Mouse (Mus musculus) mature B cell (primary cell): ENCODE measurements around the gene Mum1.
"Not testable (repeated sequence)": the region's sequence is repeated elsewhere in the genome, so short reads cannot be mapped to it uniquely, and the experiment has no call there.

Source experiments
- in situ Hi-C: fragments of 300-500 bp; cut with MboI; formaldehyde crosslinking; loops from 2 replicates; pipeline ENCODE4 v1.14.3; 2019

Gene Mum1

DNA sequence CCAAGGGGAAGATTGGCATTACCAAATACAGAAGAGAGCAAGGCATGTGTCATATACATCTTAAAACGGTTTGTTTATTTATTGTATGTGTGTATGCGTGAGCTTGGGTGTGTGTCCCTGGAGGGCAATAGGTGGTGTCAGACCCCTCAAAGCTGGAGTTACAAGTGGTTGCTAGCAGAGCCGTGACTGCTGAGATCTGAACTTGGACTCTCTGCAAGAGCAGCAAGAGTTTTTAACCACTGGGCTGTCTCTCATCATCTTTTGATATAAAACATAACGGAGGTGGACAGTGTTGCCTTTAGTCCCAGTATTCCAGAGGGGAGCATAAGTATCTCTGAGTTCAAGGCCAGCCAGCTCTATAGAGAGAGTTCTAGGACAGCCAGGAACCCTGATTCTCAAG, 18.0 kb upstream of the Mum1 start:
- in situ Hi-C loops = no loop called here

GRCm38 (mm10) chr10:80208841-80209371, 17.3 kb upstream of the Mum1 start:
- in situ Hi-C loops = no loop called here

DNA sequence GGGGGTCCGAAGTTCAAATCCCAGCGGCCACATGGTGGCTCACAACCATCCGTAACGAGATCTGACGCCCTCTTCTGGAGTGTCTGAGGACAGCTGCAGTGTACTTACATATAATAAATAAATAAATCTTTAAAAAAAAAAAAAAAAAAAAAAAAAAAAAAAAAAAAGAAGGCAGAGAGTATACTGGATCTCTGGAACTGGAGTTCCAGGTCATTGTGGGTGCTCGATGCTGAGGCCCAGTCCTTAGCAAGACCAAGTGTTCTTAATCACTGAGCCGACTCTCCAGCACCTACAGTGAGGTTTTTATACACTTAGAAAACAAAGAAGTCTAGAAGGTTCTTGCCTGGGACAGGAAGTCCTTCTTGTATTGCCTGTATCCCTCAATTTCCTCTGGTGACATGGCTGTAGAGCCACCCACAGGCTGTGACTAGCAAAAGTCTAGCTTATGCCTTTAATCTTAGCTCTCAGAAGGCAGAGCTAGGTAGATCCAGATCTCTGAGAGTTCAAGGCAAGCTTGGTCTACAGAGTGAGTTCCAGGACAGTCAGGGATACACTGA, 14.6 kb upstream of the Mum1 start:
- in situ Hi-C loops = not testable (repeated sequence)

DNA sequence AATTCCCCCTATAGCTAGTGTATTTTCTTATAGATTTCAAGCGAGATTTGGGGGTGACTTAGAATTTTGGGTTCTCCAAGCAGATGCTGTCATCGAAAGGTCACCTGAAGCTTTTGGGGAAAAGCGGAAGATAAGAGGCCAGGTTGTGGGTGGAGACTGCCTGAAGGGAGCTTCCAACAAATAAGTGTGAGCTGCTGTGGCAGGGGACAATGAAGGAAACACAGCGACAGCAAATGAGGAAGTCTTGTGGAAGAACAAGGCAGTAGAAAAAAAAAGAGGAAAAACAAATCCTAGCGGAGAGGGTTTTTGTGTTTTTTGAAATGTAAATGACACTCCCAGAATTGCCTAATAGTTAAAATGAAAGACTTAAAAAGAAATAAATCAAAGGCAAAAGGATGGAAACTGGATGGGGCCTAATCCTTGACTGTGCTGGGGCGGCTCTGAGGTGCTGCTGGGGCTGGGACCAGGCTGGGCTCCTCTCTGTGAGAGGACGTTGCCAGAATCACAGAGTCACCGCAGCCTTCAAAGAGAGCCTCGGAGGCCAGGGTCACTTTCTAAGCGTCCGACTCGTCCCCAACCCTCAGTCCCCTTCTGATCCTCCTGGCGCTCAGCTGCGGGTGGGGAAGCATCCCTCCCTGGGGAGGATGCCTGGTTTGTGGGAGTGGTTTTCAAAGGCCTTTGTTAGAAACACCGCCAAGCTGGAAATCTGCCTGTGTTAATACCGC, 11.0 kb upstream of the Mum1 start:
- in situ Hi-C loops = no loop called here

- in situ Hi-C loops = no loop called here
Observed at GRCm38 (mm10) chr10:80220676-80221075, 5.6 kb upstream of the Mum1 start.

- in situ Hi-C loops = not testable (repeated sequence)
Observed at GRCm38 (mm10) chr10:80223137-80223536, 3.1 kb upstream of the Mum1 start.

- in situ Hi-C loops = no loop called here
Observed at GRCm38 (mm10) chr10:80226071-80226415, 191 bp upstream of the Mum1 start.

- in situ Hi-C loops = no loop called here
Observed at GRCm38 (mm10) chr10:80227166-80227539, 919 bp downstream of the Mum1 start.

- in situ Hi-C loops = no loop called here
Observed at GRCm38 (mm10) chr10:80227877-80228775, 1.9 kb downstream of the Mum1 start.

- in situ Hi-C loops = no loop called here
Observed at GRCm38 (mm10) chr10:80236145-80236825, 10.1 kb downstream of the Mum1 start.

DNA sequence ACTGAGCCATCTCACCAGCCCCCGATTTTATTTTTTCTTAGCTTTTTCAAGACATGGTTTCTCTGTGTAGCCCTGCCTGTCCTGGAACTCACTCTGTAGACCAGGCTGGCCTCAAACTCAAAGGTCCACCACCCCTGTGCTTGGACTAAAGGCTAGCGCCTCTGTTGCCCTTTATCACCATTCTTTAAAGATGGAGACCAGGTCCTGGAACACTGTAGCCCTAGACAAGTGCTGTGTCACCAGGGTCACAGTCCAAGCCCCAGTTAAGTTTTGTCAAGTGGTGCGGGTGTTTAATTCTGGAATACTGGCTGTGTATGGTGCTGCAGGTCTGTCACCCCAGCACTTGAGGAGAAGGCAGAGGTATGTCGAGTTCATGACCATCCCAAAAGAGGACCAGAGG, 10.8 kb downstream of the Mum1 start:
- in situ Hi-C loops = no loop called here

- in situ Hi-C loops = no loop called here
Observed at GRCm38 (mm10) chr10:80238306-80238705, 12.1 kb downstream of the Mum1 start.

DNA sequence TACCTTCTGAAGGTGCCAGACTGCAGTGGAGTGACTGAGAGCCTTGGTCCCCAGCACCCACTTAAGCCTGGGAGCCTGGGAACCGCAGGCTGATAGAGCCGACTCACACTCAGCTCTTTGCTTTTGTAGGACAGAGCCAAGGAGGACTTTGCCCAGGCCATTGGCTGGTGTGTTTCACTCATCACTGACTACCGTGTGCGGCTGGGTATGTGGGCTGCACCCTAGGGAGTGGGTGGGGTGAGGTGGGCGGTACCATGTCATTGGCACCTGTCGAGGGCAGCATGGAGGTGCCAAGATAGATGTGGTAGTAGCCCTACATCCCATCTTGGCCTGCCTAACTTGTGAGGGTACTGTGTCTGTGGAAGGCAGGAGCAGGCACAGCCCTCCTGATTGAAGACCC, 13.6 kb downstream of the Mum1 start:
- in situ Hi-C loops = no loop called here

- in situ Hi-C loops = no loop called here
Observed at GRCm38 (mm10) chr10:80242088-80242487, 15.9 kb downstream of the Mum1 start.

- in situ Hi-C loops = no loop called here
Observed at GRCm38 (mm10) chr10:80242607-80243006, 16.4 kb downstream of the Mum1 start.

DNA sequence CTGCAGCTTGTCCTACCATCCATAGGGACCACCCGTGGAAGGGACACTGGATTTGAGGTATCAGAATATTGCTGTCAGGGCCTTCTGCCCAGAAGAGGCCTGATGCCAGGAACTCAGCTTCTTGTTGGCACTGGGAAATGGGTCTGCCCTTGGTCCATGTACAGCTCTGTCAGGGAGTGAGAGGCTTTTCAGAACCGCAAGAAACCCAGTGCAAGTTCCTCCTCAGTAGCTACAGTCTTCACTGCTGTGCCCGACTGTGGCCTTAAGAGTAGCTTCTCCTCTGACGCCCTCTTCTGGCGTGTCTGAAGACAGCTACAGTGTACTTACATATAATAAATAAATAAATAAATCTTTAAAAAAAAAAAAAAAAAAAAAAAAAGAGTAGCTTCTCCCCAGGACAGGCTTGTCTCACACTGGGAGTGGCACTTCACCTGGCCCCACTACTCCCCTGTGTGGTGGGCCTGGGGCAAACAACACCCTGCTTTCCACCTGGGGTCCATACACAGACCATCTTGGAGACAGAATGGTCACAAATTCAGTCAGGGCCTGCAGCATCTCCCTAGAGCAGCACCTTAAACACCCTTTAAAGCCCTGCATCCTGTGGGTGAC, 18.7 kb downstream of the Mum1 start:
- in situ Hi-C loops = loop anchor here (5.0 kb wide), 1 partner anchor 68 kb away; the partner anchor contains the start of gene Efna2

GRCm38 (mm10) chr10:80245600-80245999, 19.4 kb downstream of the Mum1 start:
- in situ Hi-C loops = loop anchor here (5.0 kb wide), 1 partner anchor 68 kb away; the partner anchor contains the start of gene Efna2

- in situ Hi-C loops = loop anchor here (5.0 kb wide), 1 partner anchor 71 kb away; the partner anchor contains the start of gene Efna2
Observed at GRCm38 (mm10) chr10:80247849-80248248, 21.6 kb downstream of the Mum1 start.

GRCm38 (mm10) chr10:80248437-80248836, 22.2 kb downstream of the Mum1 start:
- in situ Hi-C loops = loop anchor here (5.0 kb wide), 1 partner anchor 71 kb away; the partner anchor contains the start of gene Efna2

- in situ Hi-C loops = loop anchor here (5.0 kb wide), 1 partner anchor 72 kb away; the partner anchor contains the start of gene Efna2
Observed at GRCm38 (mm10) chr10:80248971-80249640, 22.9 kb downstream of the Mum1 start, which contains the start of gene Ndufs7. Gene Ndufs7 (plus strand): TSS chr10:80249121.

GRCm38 (mm10) chr10:80250059-80250458, 23.8 kb downstream of the Mum1 start:
- in situ Hi-C loops = no loop called here
